In genomic region chr8:123761883-123762270, GRCm38 (mm10) we compare ENCODE assay signal across 13 mouse cellular contexts. TPM values are rescaled to one million over a fixed set of nuclear protein-coding genes. Genes with fewer than 3 reads are reported as not detected.
DNase-seq lines count a peak whose midpoint lies in the region; ATAC-seq and TF ChIP-seq lines count a peak whose summit lies in the region.
"Had no signal": no experiment of that assay in that cellular context is flagged by ENCODE, and none has a peak within 500 bp of the region (broad histone marks: within the 10 kb centered on the region; RNA-seq: fewer than 3 reads in every experiment).

No protein-coding gene starts in this region.

- H3K4me3 ChIP-seq in heart, embryonic 14.5 days (ENCODE audit: control insufficient read depth in 1 of 2, insufficient read depth in 1 of 2, low read depth in 1 of 2, low read length in 2 of 2): no peak overlapping the region
- no peak overlapping the region for H3K4me3 ChIP-seq in liver, postnatal 0 days (ENCODE audit: low read depth, low read length)
- H3K4me3 ChIP-seq in liver, embryonic 11.5 days (ENCODE audit: low read depth, low read length): no peak overlapping the region
- peak overlapping the region in 1 of 2 experiments; percentile 75; a peak in 2 of 4 replicates for H3K4me3 ChIP-seq in ES-E14 (ENCODE audit: insufficient read depth in 1 of 2, low read depth in 1 of 2, low read length in 2 of 2, poor library complexity in 1 of 2, severe bottlenecking in 1 of 2)
- H3K4me3 ChIP-seq in limb, embryonic 15.5 days: no peak overlapping the region
- H3K4me3 ChIP-seq: forebrain, embryonic 13.5 days; stomach, embryonic 15.5 days had no signal

- H3K4me2 ChIP-seq in heart, embryonic 14.5 days (ENCODE audit: low read length): no peak overlapping the region
- H3K4me2 ChIP-seq in liver, postnatal 0 days (ENCODE audit: low read depth, low read length): no peak overlapping the region
- H3K4me2 ChIP-seq in liver, embryonic 11.5 days: no peak overlapping the region
- H3K4me2 ChIP-seq in limb, embryonic 15.5 days: no peak overlapping the region
- H3K4me2 ChIP-seq: forebrain, embryonic 13.5 days; lung, embryonic 14.5 days; stomach, embryonic 15.5 days had no signal

- in situ Hi-C loops in ES-E14 (cut with MboI; ENCODE audit: low sequenced_read_pairs in 2 of 2, unreplicated experiment in 2 of 2): loop anchor here in 1 of 2 experiments (10.0 kb wide), 1 partner anchor 107 kb away; the partner anchor contains the start of gene Rhou

- WGBS in heart, embryonic 14.5 days: 39% methylated on average over 4 of the region's 4 CpGs
- 47% methylated on average over 4 of the region's 4 CpGs for WGBS in liver, postnatal 0 days (ENCODE audit: insufficient replicate concordance)
- 46% methylated on average over 4 of the region's 4 CpGs for WGBS in liver, embryonic 11.5 days
- 23% methylated on average over 4 of the region's 4 CpGs for WGBS in limb, embryonic 15.5 days

- H3K27me3 ChIP-seq in heart, embryonic 14.5 days (ENCODE audit: control insufficient read depth, insufficient read depth, low read length): no peaks in the 10 kb centered on the region; the same call in 1 of the 2 replicates
- no peaks in the 10 kb centered on the region for H3K27me3 ChIP-seq in liver, postnatal 0 days (ENCODE audit: insufficient read depth, low read length)
- peaks cover 7% of the 10 kb centered on the region; the same call in 1 of the 2 replicates for H3K27me3 ChIP-seq in liver, embryonic 11.5 days (replicated peaks; ENCODE audit: control insufficient read depth, insufficient read depth, low read length)
- no peaks in the 10 kb centered on the region for H3K27me3 ChIP-seq in limb, embryonic 15.5 days
- H3K27me3 ChIP-seq: stomach, embryonic 15.5 days had no signal

- no peak for TF ChIP-seq CTCF in liver, postnatal 0 days (IDR thresholded peaks at IDR 0.05; ENCODE audit: low read depth)

- no peaks in the 10 kb centered on the region for H3K9me3 ChIP-seq in heart, embryonic 14.5 days (ENCODE audit: control insufficient read depth, low read length)
- no peaks in the 10 kb centered on the region for H3K9me3 ChIP-seq in liver, postnatal 0 days (ENCODE audit: low read length)
- H3K9me3 ChIP-seq in liver, embryonic 11.5 days (ENCODE audit: control insufficient read depth, low read length): no peaks in the 10 kb centered on the region
- no peaks in the 10 kb centered on the region for H3K9me3 ChIP-seq in ES-E14 (ENCODE audit: control insufficient read depth, insufficient read depth, low read depth, low read length)
- H3K9me3 ChIP-seq in limb, embryonic 15.5 days: no peaks in the 10 kb centered on the region
- H3K9me3 ChIP-seq: forebrain, embryonic 13.5 days; stomach, embryonic 15.5 days had no signal

- ATAC-seq in heart, embryonic 14.5 days (ENCODE audit: insufficient number of reproducible peaks, insufficient read depth, low FRiP score, low read depth): no peak
- no peak for ATAC-seq in liver, postnatal 0 days
- no peak for ATAC-seq in liver, embryonic 11.5 days (replicated peaks; ENCODE audit: low FRiP score)
- no peak for ATAC-seq in limb, embryonic 15.5 days (ENCODE audit: insufficient number of reproducible peaks, low FRiP score, low TSS enrichment, low read depth)
- ATAC-seq: forebrain, embryonic 13.5 days had no signal

- no peak for TF ChIP-seq EP300 in liver, postnatal 0 days (IDR thresholded peaks at IDR 0.05; ENCODE audit: low read depth)

- peak overlapping the region; percentile 18 to 65 for H3K27ac ChIP-seq in heart, embryonic 14.5 days (replicated peaks in 1 of 2; ENCODE audit: control insufficient read depth in 1 of 2, insufficient read depth in 1 of 2, low read depth in 2 of 2, low read length in 2 of 2)
- peak overlapping the region; percentile 71 for H3K27ac ChIP-seq in liver, postnatal 0 days (ENCODE audit: low read depth)
- no peak overlapping the region for H3K27ac ChIP-seq in liver, embryonic 11.5 days (ENCODE audit: low read depth, low read length)
- peak overlapping the region; percentile 9; the same call in 1 of the 2 replicates for H3K27ac ChIP-seq in ES-E14 (ENCODE audit: insufficient read depth, low read depth, low read length, poor library complexity, severe bottlenecking)
- H3K27ac ChIP-seq in limb, embryonic 15.5 days: peak overlapping the region; percentile 48; the same call in 1 of the 2 replicates
- H3K27ac ChIP-seq: stomach, embryonic 15.5 days had no signal

- H3K36me3 ChIP-seq in heart, embryonic 14.5 days (ENCODE audit: control insufficient read depth, insufficient read depth, low read length): no peaks in the 10 kb centered on the region
- H3K36me3 ChIP-seq in liver, postnatal 0 days (replicated peaks; ENCODE audit: insufficient read depth, low read length): no peaks in the 10 kb centered on the region
- H3K36me3 ChIP-seq in liver, embryonic 11.5 days (ENCODE audit: control insufficient read depth, insufficient read depth, low read length): no peaks in the 10 kb centered on the region
- H3K36me3 ChIP-seq in ES-E14 (ENCODE audit: control insufficient read depth, insufficient read depth, low read length, poor library complexity, severe bottlenecking): no peaks in the 10 kb centered on the region
- no peaks in the 10 kb centered on the region for H3K36me3 ChIP-seq in limb, embryonic 15.5 days
- H3K36me3 ChIP-seq: stomach, embryonic 15.5 days had no signal

- no peak overlapping the region for H3K9ac ChIP-seq in heart, embryonic 14.5 days (ENCODE audit: low read length)
- H3K9ac ChIP-seq in liver, postnatal 0 days (replicated peaks): no peak overlapping the region
- H3K9ac ChIP-seq in liver, embryonic 11.5 days (ENCODE audit: low read depth, low read length): no peak overlapping the region
- peak overlapping the region; percentile 20; the same call in 1 of the 2 replicates for H3K9ac ChIP-seq in ES-E14 (ENCODE audit: insufficient read depth, low read depth, low read length, poor library complexity, severe bottlenecking)
- no peak overlapping the region for H3K9ac ChIP-seq in limb, embryonic 15.5 days
- H3K9ac ChIP-seq: lung, embryonic 14.5 days; stomach, embryonic 15.5 days had no signal

- no peak for DNase-seq in heart, postnatal 25 days (ENCODE audit: low spot score)
- DNase-seq in liver, postnatal 0 days: no peak
- no peak for DNase-seq in liver, embryonic 11.5 days (ENCODE audit: low spot score)
- DNase-seq in ES-E14 (ENCODE audit: low read depth, low spot score): no peak
- DNase-seq in kidney, adult 18-20 months: no peak
- DNase-seq: layer of hippocampus, postnatal 36 days; right cerebral cortex, postnatal 14 days; thymus, adult 2 months had no signal

- H3K4me1 ChIP-seq in heart, embryonic 14.5 days (ENCODE audit: control insufficient read depth in 2 of 2, insufficient read depth in 2 of 2, low read length in 2 of 2): peaks cover 17 to 27% of the 10 kb centered on the region in 2 experiments
- peaks cover 14% of the 10 kb centered on the region; the same call in 1 of the 2 replicates for H3K4me1 ChIP-seq in liver, postnatal 0 days (ENCODE audit: insufficient read depth)
- 0 out of 2 replicates have a peak, but pooled peaks cover 9% of the 10 kb centered on the region for H3K4me1 ChIP-seq in liver, embryonic 11.5 days (replicated peaks; ENCODE audit: control insufficient read depth, insufficient read depth, low read length)
- peaks cover 14 to 24% of the 10 kb centered on the region in 2 experiments for H3K4me1 ChIP-seq in ES-E14 (ENCODE audit: control insufficient read depth in 2 of 2, insufficient read depth in 2 of 2, low read length in 2 of 2, poor library complexity in 1 of 2)
- peaks cover 34% of the 10 kb centered on the region for H3K4me1 ChIP-seq in limb, embryonic 15.5 days

- intact Hi-C loops in heart, postnatal 25 days (cut with DNase I): loop anchor here (5.0 kb wide), 1 partner anchor 60 kb away; no protein-coding TSS in a partner anchor

TF ChIP-seq in ES-E14, 5 proteins besides CTCF, POLR2A, EP300 and RAD21:
- no peak for TF ChIP-seq ZNF384 (IDR thresholded peaks at IDR 0.05; ENCODE audit: low read depth, low read length)
- no peak for TF ChIP-seq HCFC1 (IDR thresholded peaks at IDR 0.05; ENCODE audit: borderline replicate concordance, insufficient read depth, low read length)
- no peak for TF ChIP-seq MAFK (IDR thresholded peaks at IDR 0.05; ENCODE audit: insufficient read depth, low read depth, low read length)
- no peak for TF ChIP-seq CHD2 (IDR thresholded peaks at IDR 0.05; ENCODE audit: low read depth, low read length)
- no peak for TF ChIP-seq ZC3H11A (IDR thresholded peaks at IDR 0.05; ENCODE audit: borderline replicate concordance, low read depth, low read length)
TF ChIP-seq in ES-E14: peak in this region for 0.

RNA-seq across cellular contexts. Expression of gene Rab4a, which starts 43.9 kb away (rescaled TPM):
- polyA plus RNA-seq in heart, embryonic 14.5 days (2014; fragmentation: Nextera tagmentation; extraction: Ambion mirVana): 31.7 and 34.7 TPM in 2 replicates
- 1 to 10 TPM; 8.2 to 8.7 TPM for total RNA-seq in heart, postnatal 25 days (2021)
- 30.4 and 36.3 TPM in 2 replicates for polyA plus RNA-seq in liver, postnatal 0 days (2015; fragmentation: Nextera tagmentation; extraction: Ambion mirVana)
- polyA plus RNA-seq in liver, embryonic 11.5 days (2014; fragmentation: Nextera tagmentation; extraction: Ambion mirVana): 61.8 and 65.9 TPM in 2 replicates
- 22.1 and 29.6 TPM in 2 replicates for total RNA-seq in ES-E14 (2012; rRNA removed)
- polyA plus RNA-seq in limb, embryonic 15.5 days (2015; fragmentation: Nextera tagmentation; extraction: Ambion mirVana): 40.6 and 44.5 TPM in 2 replicates
